Mouse (Mus musculus) heart, postnatal 14 days (tissue): ENCODE data around the gene Spred1. TPM values are rescaled to one million over a fixed set of nuclear protein-coding genes. Genes with fewer than 3 reads are reported as not detected.

Source experiments
- microRNA-seq, 2 experiments: library from miRNA; unstranded; fragments of <30 nt; microRNA quantifications; one replicate each; pipeline ENCODE4 v1.2.0; 2021 to 2022
- total RNA-seq, 2 experiments: library from RNA; stranded (reverse); gene quantifications; 2 replicates each; pipeline ENCODE4 v1.2.3; 2021

Gene Spred1
- total RNA-seq, 2 experiments from 2014 or later = 18.8 to 20.5 TPM

Small RNA genes within 50 kb of the gene (microRNA-seq; reads per million reads assigned to microRNA genes)
- 1,725 to 6,116 reads per million in 2 experiments for gene Mir674

Other genes starting within 250 kb of the Spred1 start
- not detected for gene Tmco5, start 242.7 kb upstream of the Spred1 start, total RNA-seq
- gene Fam98b, start 128.4 kb downstream of the Spred1 start, total RNA-seq = 10 to 100 TPM; 20.1 to 20.7 TPM
- gene Rasgrp1, start 221.6 kb downstream of the Spred1 start, total RNA-seq = 1 to 10 TPM in 1 of 2 experiments, under 1 TPM in 1; 0.69 to 6.2 TPM